Mouse (Mus musculus) liver (tissue): Measurements from ENCODE around the gene Polr2e.

Experiments
- DNase-seq: peaks from one replicate; pipeline ENCODE4 v3.0.0-alpha.2; 2020; ENCODE audit warnings: mixed read lengths

Polr2e gene

GRCm38 (mm10) chr10:80016511-80016910 is 23.1 kb downstream of the Polr2e start, which contains the start of gene Arhgap45:
Gene Arhgap45, plus strand, starts transcription at chr10:80016653.
- DNase-seq: peak; percentile 75

GRCm38 (mm10) chr10:80015583-80015982 is 24.0 kb downstream of the Polr2e start:
- DNase-seq: no peak

GRCm38 (mm10) chr10:80014484-80015290 is 24.9 kb downstream of the Polr2e start:
- DNase-seq: peak; percentile 27

- no peak for DNase-seq
Observed at GRCm38 (mm10) chr10:80013609-80014008, 26.0 kb downstream of the Polr2e start.

GRCm38 (mm10) chr10:80011740-80012139 is 27.9 kb downstream of the Polr2e start:
- no peak for DNase-seq

- DNase-seq: no peak
Observed at GRCm38 (mm10) chr10:80004233-80004705, 35.3 kb downstream of the Polr2e start.

GRCm38 (mm10) chr10:80003374-80004232 is 36.0 kb downstream of the Polr2e start:
- peak; percentile 76 for DNase-seq

GRCm38 (mm10) chr10:80002829-80003228 is 36.8 kb downstream of the Polr2e start:
- no peak for DNase-seq

- DNase-seq: no peak
Observed at GRCm38 (mm10) chr10:80001945-80002344, 37.6 kb downstream of the Polr2e start.

GRCm38 (mm10) chr10:79997819-79998218 is 41.8 kb downstream of the Polr2e start:
- DNase-seq: peak; percentile 69

GRCm38 (mm10) chr10:79997034-79997760 is 42.4 kb downstream of the Polr2e start:
- DNase-seq: peak; percentile 91

GRCm38 (mm10) chr10:79996272-79997033 is 43.1 kb downstream of the Polr2e start, which contains the start of gene Abca7:
Gene Abca7, plus strand, starts transcription at chr10:79996494.
- DNase-seq: peak; percentile 98

GRCm38 (mm10) chr10:79995636-79996035 is 44.0 kb downstream of the Polr2e start:
- no peak for DNase-seq

GRCm38 (mm10) chr10:79994397-79995115 is 45.0 kb downstream of the Polr2e start:
- DNase-seq: no peak

GRCm38 (mm10) chr10:79991548-79991947 is 48.0 kb downstream of the Polr2e start:
- DNase-seq: no peak

- DNase-seq: no peak
Observed at GRCm38 (mm10) chr10:79991099-79991498, 48.5 kb downstream of the Polr2e start.

- no peak for DNase-seq
Observed at GRCm38 (mm10) chr10:79989870-79990269, 49.7 kb downstream of the Polr2e start.

GRCm38 (mm10) chr10:79989272-79989786 is 50.3 kb downstream of the Polr2e start:
- DNase-seq: no peak

- peak; percentile 71 for DNase-seq
Observed at GRCm38 (mm10) chr10:79988506-79989271, 50.9 kb downstream of the Polr2e start, which contains the start of gene Cnn2. Gene Cnn2, plus strand, starts transcription at chr10:79988584.
